Mouse (Mus musculus): ENCODE data around the gene Cdk17.

The Cdk17 gene

DNA sequence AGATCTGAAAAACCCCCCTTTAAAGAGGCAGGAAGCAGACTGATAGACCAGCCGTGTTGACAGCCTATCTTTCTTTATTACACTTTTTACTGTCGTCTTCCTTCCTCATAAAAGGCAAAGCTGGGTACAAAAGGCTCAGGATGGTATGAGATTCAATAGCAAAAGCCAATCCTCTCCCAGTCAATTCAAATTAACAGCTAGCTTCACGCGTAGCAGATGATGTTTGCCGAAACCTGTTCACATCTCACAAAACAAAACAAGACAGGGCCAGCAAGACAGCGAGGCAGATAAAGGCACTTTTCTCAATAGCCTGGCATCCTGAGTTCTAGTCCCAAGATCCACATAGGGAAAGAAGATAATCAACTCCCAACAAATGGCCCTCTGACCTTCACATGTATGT is 128.7 kb downstream of the Cdk17 start:
- DNase-seq (ENCODE audit: low spot score): no peak

DNA sequence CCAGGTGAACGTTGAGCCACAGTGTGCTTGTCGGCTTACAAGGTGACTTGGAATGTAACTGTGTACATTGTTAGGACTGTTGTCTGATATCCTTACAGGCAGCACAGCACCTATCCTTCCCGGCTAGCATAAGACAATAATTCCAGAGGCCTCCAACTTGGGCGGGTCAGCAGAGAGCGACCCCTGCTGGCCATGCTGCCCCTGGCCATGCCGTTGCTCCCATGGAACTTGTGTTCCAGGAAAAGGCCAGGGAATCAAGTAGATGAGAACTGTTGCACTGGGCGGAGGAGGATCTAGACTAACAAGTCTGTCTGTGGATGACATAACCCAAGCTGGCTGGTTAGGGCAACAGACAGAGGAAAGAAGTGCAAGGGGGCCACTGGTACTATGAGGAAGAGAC is 130.7 kb downstream of the Cdk17 start:
- peak; percentile 50 for DNase-seq (ENCODE audit: low spot score)

GRCm38 (mm10) chr10:93291843-93292242 is 131.2 kb downstream of the Cdk17 start:
- DNase-seq (ENCODE audit: low spot score): peak; percentile 45

GRCm38 (mm10) chr10:93293621-93294020 is 132.9 kb downstream of the Cdk17 start:
- no peak for DNase-seq (ENCODE audit: low spot score)

- no peak for DNase-seq (ENCODE audit: low spot score)
Observed at GRCm38 (mm10) chr10:93294547-93295219, 134.0 kb downstream of the Cdk17 start.

- no peak for DNase-seq (ENCODE audit: low spot score)
Observed at GRCm38 (mm10) chr10:93297774-93298173, 137.1 kb downstream of the Cdk17 start.

GRCm38 (mm10) chr10:93298208-93298607 is 137.5 kb downstream of the Cdk17 start:
- DNase-seq (ENCODE audit: low spot score): no peak

DNA sequence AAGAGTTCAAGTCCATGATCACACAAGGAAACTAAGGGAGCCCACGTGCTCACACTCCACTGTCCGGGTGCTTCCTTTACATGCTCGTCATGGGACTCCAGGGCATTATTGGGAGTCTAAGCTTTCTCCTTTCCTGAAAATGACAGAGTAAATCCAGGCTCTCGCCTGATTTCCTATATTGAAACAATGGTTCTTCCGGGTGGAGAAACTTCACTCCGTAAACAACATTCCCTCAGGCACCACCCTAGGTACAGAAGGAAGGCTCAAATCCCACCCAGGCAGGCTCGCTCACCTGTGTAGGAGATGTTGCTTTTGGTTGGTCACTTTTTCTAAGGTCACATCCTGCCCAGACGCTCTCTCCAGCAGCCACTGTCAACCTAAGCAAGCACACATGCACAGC is 141.2 kb downstream of the Cdk17 start:
- DNase-seq (ENCODE audit: low spot score): no peak

GRCm38 (mm10) chr10:93303231-93303630 is 142.6 kb downstream of the Cdk17 start:
- DNase-seq (ENCODE audit: low spot score): no peak

DNA sequence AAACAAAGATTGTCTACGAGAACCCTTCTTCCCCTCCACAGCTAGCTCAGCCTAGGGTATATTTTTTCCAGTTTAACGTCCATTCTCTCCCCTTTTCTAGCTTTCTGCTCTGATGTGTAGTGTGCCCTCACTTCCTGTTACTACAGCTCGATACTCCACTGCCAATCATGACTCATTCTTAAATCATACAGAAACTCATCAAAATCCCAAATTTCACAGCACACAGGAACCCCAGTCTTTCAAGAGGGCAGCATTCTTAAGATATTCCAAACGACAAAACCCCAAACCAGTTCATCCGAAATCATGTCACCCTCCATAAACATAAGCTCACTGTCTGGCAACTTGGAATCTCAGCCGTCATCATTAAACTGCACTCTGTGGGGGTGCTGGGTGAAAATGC is 145.3 kb downstream of the Cdk17 start:
- DNase-seq (ENCODE audit: low spot score): no peak

GRCm38 (mm10) chr10:93306367-93306766 is 145.7 kb downstream of the Cdk17 start:
- DNase-seq (ENCODE audit: low spot score): no peak

GRCm38 (mm10) chr10:93309131-93309933 is 148.7 kb downstream of the Cdk17 start:
- DNase-seq (ENCODE audit: low spot score): peak; percentile 44

DNA sequence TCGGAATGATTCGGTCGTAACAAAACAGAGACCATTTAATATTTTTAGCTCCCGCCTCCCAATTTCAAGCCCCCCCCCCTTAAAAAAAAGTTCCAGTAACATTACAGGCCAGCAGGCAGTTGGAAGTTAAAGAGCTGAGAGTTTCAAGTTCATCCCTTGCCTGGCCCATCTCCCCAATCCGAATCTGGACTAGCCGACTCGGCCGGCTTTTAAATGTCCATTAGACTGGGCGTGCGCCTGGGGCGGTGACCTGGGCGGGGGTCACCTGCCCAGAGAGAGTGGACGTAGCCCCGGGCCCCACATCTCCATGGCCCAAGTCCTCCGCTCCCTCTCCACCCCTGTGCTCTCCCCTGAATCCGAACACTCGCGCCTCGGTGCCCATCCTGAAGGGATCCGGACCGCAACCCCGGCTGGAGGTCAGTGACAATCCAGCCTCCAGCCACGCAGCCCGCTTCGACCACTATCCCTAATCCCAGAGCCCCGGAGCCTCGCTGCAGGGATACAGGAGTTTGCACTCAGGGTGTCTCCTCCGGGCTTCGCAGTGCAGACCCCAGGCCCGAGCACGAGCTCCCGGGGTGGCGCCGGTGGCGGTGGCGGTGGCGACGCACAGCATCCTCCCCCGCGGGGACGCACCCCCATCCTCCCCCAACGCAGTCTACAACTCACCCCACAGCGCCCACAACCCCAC is 149.4 kb downstream of the Cdk17 start:
- peak; percentile 25 for DNase-seq (ENCODE audit: low spot score)

GRCm38 (mm10) chr10:93310721-93311411 is 150.2 kb downstream of the Cdk17 start, which contains the start of gene Elk3:
Gene Elk3, minus strand, starts transcription at chr10:93311135.
- DNase-seq (ENCODE audit: low spot score): peak; percentile 48

DNA sequence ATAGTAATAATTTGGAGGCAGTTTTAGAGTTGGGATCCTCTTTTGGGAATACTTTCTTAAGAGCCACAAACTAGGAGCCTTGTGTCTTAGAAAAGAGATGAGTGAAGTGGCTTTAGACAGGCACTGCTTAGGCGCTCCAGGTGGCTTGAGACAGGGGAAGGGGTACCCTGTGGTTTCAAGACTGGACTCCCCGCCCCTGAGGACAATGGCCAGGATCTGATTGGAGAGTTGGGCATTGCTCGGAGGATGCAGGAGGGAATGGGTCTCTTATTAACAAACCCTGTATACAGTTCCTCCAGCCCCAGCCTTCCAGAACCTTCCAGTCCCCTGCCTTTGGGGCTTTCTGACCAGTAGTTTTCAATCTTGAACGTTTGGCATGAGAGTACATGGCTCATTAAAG is 150.9 kb downstream of the Cdk17 start:
- no peak for DNase-seq (ENCODE audit: low spot score)

All from yolk sac, embryonic 10.5 days (tissue).